Mouse (Mus musculus): ENCODE data around the gene Sirpa.

- TF ChIP-seq CTCF (IDR thresholded peaks at IDR 0.05), result no peak
- no peak for TF ChIP-seq EP300 (IDR thresholded peaks at IDR 0.05)
These were observed 33.2 kb downstream of the Sirpa start for GRCm38 (mm10) chr2:129625845-129626244.

All from lung, postnatal 0 days (tissue).